Mouse (Mus musculus): ENCODE measurements at regions not wholly inside any gene's neighbourhood (a gene's known extent, or its start where the extent isn't known, plus 50 kb on each side); places are given as distances from the start of the nearest gene placed in this dataset.

- DNase-seq (ENCODE audit: low read depth): no peak
Measured at GRCm38 (mm10) chr10:56453578-56454069, 76.5 kb downstream of the Gja1 start.

- no peak for DNase-seq (ENCODE audit: low read depth)
Measured at GRCm38 (mm10) chr10:56455867-56456468, 78.8 kb downstream of the Gja1 start.

- DNase-seq (ENCODE audit: low read depth): no peak
Measured at GRCm38 (mm10) chr10:56468537-56468936, 91.4 kb downstream of the Gja1 start.

GRCm38 (mm10) chr10:56468993-56469712 is 92.0 kb downstream of the Gja1 start:
- DNase-seq (ENCODE audit: low read depth): no peak

- DNase-seq (ENCODE audit: low read depth): no peak
Measured at GRCm38 (mm10) chr10:56469895-56470294, 92.8 kb downstream of the Gja1 start.

- no peak for DNase-seq (ENCODE audit: low read depth)
Measured at GRCm38 (mm10) chr10:56474951-56475350, 97.8 kb downstream of the Gja1 start.

- no peak for DNase-seq (ENCODE audit: low read depth)
Measured at GRCm38 (mm10) chr10:56482156-56482716, 105.1 kb downstream of the Gja1 start.

- no peak for DNase-seq (ENCODE audit: low read depth)
Measured at GRCm38 (mm10) chr10:56484931-56485330, 107.8 kb downstream of the Gja1 start.

- no peak for DNase-seq (ENCODE audit: low read depth)
Measured at GRCm38 (mm10) chr10:56485746-56486145, 108.6 kb downstream of the Gja1 start.

GRCm38 (mm10) chr10:56486584-56486983 is 109.5 kb downstream of the Gja1 start:
- no peak for DNase-seq (ENCODE audit: low read depth)

- DNase-seq (ENCODE audit: low read depth): no peak
Measured at GRCm38 (mm10) chr10:56493461-56493860, 116.3 kb downstream of the Gja1 start.

- no peak for DNase-seq (ENCODE audit: low read depth)
Measured at GRCm38 (mm10) chr10:56495352-56495751, 118.2 kb downstream of the Gja1 start.

GRCm38 (mm10) chr10:56519041-56519440 is 141.9 kb downstream of the Gja1 start:
- DNase-seq (ENCODE audit: low read depth): no peak

- no peak for DNase-seq (ENCODE audit: low read depth)
Measured at GRCm38 (mm10) chr10:56525791-56526190, 148.7 kb downstream of the Gja1 start.

- no peak for DNase-seq (ENCODE audit: low read depth)
Measured at GRCm38 (mm10) chr10:56537091-56537490, 160.0 kb downstream of the Gja1 start.

- no peak for DNase-seq (ENCODE audit: low read depth)
Measured at GRCm38 (mm10) chr10:56539827-56540511, 162.8 kb downstream of the Gja1 start.

- no peak for DNase-seq (ENCODE audit: low read depth)
Measured at GRCm38 (mm10) chr10:56542106-56542505, 165.0 kb downstream of the Gja1 start.

GRCm38 (mm10) chr10:56545989-56546388 is 168.9 kb downstream of the Gja1 start:
- DNase-seq (ENCODE audit: low read depth): no peak

- DNase-seq (ENCODE audit: low read depth): no peak
Measured at GRCm38 (mm10) chr10:56546824-56547223, 169.7 kb downstream of the Gja1 start.

- no peak for DNase-seq (ENCODE audit: low read depth)
Measured at GRCm38 (mm10) chr10:56547825-56548224, 170.7 kb downstream of the Gja1 start.

- DNase-seq (ENCODE audit: low read depth): no peak
Measured at GRCm38 (mm10) chr10:56566836-56567442, 189.8 kb downstream of the Gja1 start.

GRCm38 (mm10) chr10:56582065-56582464 is 204.9 kb downstream of the Gja1 start:
- DNase-seq (ENCODE audit: low read depth): no peak

Data from naive thymus-derived CD4-positive, alpha-beta T cell, adult 2 months (primary cell).